Mouse (Mus musculus): ENCODE data around the gene Il27ra. TPM values are rescaled to one million over a fixed set of nuclear protein-coding genes. Genes with fewer than 3 reads are reported as not detected.

Gene Il27ra
- polyA plus RNA-seq, 1 experiment from 2014 or later: 0.23 TPM

DNA sequence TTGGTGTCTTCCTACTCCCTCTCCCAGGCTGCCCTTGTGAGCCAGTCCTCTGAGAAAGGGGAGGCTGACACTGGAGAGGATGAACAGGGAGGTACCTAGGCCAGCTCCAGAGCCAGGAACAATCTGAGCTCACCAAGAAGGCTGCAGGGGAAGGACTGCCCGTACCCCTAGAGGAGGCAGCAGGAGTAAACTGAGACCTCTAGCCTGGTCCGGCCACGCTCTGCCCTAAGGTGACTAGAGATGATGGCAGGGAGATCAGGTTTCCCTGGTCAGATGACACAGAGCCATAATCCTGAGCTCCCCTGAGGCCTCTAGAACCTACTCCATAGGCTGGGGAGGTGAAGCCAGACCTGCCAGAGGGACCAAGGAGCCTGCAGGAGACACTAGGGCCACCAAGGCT lies 34.5 kb upstream of the Il27ra start:
- Histone ChIP-seq H3K4me3 (ENCODE audit: low read depth, low read length) (no peak overlapping the region), H3K9me3 (ENCODE audit: control insufficient read depth, low read length) (no peaks in the 10 kb centered on the region), H3K36me3 (ENCODE audit: control insufficient read depth, insufficient read depth, low read length) (no peaks in the 10 kb centered on the region), H3K4me1 (ENCODE audit: control insufficient read depth, insufficient read depth, low read length) (peaks cover 8% of the 10 kb centered on the region), H3K9ac (ENCODE audit: low read length) (no peak overlapping the region), H3K4me2 (no peak overlapping the region), H3K27me3 (ENCODE audit: control insufficient read depth, insufficient read depth, low read length) (no peaks in the 10 kb centered on the region), H3K27ac (ENCODE audit: low read depth, low read length) (no peak overlapping the region)
- no peak for DNase-seq (ENCODE audit: low spot score, missing footprints)
- 84% methylated on average over 3 of the region's 3 CpGs for WGBS
- ATAC-seq (ENCODE audit: low FRiP score): no peak

DNA sequence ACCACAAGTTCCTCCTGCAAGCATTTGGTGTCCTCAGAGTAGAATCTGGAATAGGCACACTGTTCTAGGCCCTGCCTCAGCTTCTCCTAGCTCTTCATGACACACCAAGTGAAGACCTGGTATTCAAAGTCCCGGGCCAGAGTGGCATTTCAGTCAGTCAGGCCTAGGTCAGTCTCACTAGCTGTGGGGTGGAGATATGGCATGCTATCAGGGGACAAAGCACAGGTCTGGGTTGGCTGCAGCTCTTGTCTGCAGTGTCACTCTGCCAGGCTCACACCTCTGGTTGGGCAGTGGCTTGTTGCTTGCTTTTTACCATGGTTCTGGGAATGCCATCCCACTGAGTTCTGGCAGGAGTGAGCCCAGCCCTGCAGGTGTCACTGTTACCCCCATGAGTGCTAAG lies 34.0 kb upstream of the Il27ra start:
- H3K27ac ChIP-seq (ENCODE audit: low read depth, low read length): no peak overlapping the region
- DNase-seq (ENCODE audit: low spot score, missing footprints) (no peak), ATAC-seq (ENCODE audit: low FRiP score) (no peak)
- peaks cover 8% of the 10 kb centered on the region for H3K4me1 ChIP-seq (ENCODE audit: control insufficient read depth, insufficient read depth, low read length)
- H3K4me3 ChIP-seq (ENCODE audit: low read depth, low read length): no peak overlapping the region
- 97% methylated on average over 1 of the region's 1 CpGs for WGBS
- H3K27me3 ChIP-seq (ENCODE audit: control insufficient read depth, insufficient read depth, low read length): no peaks in the 10 kb centered on the region
- H3K9ac ChIP-seq (ENCODE audit: low read length): no peak overlapping the region
- no peaks in the 10 kb centered on the region for H3K9me3 ChIP-seq (ENCODE audit: control insufficient read depth, low read length)
- no peak overlapping the region for H3K4me2 ChIP-seq
- no peaks in the 10 kb centered on the region for H3K36me3 ChIP-seq (ENCODE audit: control insufficient read depth, insufficient read depth, low read length)

DNA sequence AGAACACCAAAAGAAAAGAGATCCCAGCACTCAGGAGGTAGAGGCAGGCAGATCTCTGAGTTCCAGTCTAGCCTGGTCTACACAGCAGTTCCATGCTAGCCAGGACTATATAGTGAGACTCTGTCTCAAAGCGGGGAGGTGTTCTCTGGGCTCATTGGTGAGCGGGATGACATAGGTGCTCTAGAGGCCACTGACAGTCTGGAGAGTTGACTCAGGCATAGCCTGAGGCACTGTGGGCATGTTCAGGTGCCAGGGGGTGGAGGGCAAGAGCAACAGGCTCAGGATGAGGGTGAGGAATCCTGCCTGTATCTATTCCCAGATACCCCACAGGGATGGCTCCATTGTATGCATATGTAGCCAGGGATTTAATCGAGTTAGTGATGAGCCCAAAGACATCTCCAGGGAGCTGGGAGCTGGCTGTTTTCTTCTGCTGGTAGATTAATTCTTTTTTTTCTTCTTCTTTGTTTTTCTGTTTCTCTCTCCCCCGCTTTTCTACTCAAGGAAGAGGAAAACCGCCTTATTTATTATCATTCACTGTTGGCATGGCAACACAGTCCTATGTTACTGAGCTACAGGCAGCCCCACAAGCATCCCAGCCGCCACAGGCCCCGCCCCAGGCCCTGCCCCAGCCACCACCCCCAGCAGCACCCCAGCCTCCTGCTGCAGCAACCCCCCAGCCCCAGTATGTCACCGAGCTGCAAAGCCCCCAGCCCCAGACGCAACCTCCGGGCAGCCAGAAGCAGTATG lies 31.0 kb upstream of the Il27ra start:
- ATAC-seq (ENCODE audit: low FRiP score) (peak; percentile 48; the same call in 1 of the 2 replicates), DNase-seq (ENCODE audit: low spot score, missing footprints) (no peak)
- Histone ChIP-seq H3K27me3 (ENCODE audit: control insufficient read depth, insufficient read depth, low read length) (no peaks in the 10 kb centered on the region), H3K4me3 (ENCODE audit: low read depth, low read length) (no peak overlapping the region), H3K4me2 (no peak overlapping the region), H3K4me1 (ENCODE audit: control insufficient read depth, insufficient read depth, low read length) (peaks cover 18% of the 10 kb centered on the region), H3K9ac (ENCODE audit: low read length) (peak overlapping the region; percentile 1; the same call in 1 of the 2 replicates), H3K9me3 (ENCODE audit: control insufficient read depth, low read length) (no peaks in the 10 kb centered on the region), H3K36me3 (ENCODE audit: control insufficient read depth, insufficient read depth, low read length) (no peaks in the 10 kb centered on the region), H3K27ac (ENCODE audit: low read depth, low read length) (no peak overlapping the region)
- WGBS: 37% methylated on average over 10 of the region's 10 CpGs

DNA sequence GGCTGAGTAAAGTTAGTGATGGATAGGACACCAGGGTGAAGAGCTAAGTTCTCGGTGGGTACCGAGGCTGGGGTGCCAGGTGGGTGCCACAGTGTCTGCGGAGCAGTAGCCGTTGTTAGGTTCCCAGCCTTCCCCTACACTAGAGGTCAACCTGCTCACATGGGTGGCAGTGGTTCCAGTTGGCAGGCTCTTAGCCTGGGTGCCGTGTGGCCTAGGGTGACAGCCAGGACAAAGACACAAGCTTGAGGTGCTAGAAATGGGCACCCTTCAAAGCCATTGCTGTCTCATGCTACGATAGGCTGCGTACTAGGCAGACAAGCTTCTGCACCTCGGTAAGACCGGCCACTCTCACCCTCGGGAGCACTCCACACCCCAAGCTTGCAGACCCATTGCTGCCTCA lies 29.9 kb upstream of the Il27ra start:
- no peak for ATAC-seq (ENCODE audit: low FRiP score)
- Histone ChIP-seq H3K27me3 (ENCODE audit: control insufficient read depth, insufficient read depth, low read length) (no peaks in the 10 kb centered on the region), H3K27ac (ENCODE audit: low read depth, low read length) (no peak overlapping the region), H3K36me3 (ENCODE audit: control insufficient read depth, insufficient read depth, low read length) (no peaks in the 10 kb centered on the region), H3K9me3 (ENCODE audit: control insufficient read depth, low read length) (no peaks in the 10 kb centered on the region), H3K4me3 (ENCODE audit: low read depth, low read length) (no peak overlapping the region), H3K4me2 (no peak overlapping the region), H3K4me1 (ENCODE audit: control insufficient read depth, insufficient read depth, low read length) (peaks cover 23% of the 10 kb centered on the region), H3K9ac (ENCODE audit: low read length) (no peak overlapping the region)
- WGBS: 85% methylated on average over 10 of the region's 10 CpGs
- no peak for DNase-seq (ENCODE audit: low spot score, missing footprints)

DNA sequence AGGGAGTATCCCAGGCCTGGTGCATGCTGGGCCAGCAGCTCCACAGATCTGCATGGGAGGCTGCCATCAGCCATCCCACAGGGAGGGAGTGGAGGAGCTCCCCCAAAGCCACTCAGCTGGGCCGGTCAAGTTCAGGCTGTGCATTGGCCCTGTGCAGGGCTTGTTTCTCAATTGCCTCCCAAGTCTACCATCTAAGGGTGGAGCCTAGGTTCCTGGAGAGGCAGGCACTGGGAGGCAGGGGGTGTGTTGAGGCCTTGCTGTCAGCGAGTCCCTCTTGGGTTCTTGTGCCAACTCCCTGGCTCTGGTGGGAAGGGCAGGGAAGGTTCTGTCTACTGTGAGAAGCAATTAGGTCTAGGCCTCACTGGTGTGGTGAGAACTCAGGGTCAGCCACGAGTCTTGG lies 29.5 kb upstream of the Il27ra start:
- peaks cover 23% of the 10 kb centered on the region for H3K4me1 ChIP-seq (ENCODE audit: control insufficient read depth, insufficient read depth, low read length)
- H3K4me2 ChIP-seq: no peak overlapping the region
- no peak overlapping the region for H3K4me3 ChIP-seq (ENCODE audit: low read depth, low read length)
- H3K9ac ChIP-seq (ENCODE audit: low read length): no peak overlapping the region
- no peaks in the 10 kb centered on the region for H3K9me3 ChIP-seq (ENCODE audit: control insufficient read depth, low read length)
- H3K27ac ChIP-seq (ENCODE audit: low read depth, low read length): no peak overlapping the region
- DNase-seq (ENCODE audit: low spot score, missing footprints) (no peak), ATAC-seq (ENCODE audit: low FRiP score) (no peak)
- no peaks in the 10 kb centered on the region for H3K36me3 ChIP-seq (ENCODE audit: control insufficient read depth, insufficient read depth, low read length)
- H3K27me3 ChIP-seq (ENCODE audit: control insufficient read depth, insufficient read depth, low read length): no peaks in the 10 kb centered on the region
- 74% methylated on average over 3 of the region's 3 CpGs for WGBS

DNA sequence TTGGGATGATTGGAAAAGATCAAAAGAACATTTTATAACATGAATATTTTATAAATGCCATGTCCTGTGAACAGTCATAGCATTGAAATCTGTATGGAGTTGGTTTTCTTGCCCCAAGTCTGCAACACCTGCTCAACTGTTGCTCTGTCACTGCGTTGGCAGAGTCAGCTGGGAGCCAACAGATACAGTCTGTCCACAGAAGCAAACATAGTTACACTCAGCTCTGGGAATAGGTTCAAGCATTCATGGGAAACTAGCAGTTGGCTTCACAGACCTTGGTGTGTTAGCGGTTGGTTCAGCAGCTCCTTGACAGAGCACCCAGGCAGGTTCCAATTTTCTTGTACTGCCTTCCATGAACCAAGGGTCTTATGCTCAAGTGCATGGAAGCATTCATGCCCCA lies 28.3 kb upstream of the Il27ra start:
- H3K36me3 ChIP-seq (ENCODE audit: control insufficient read depth, insufficient read depth, low read length): no peaks in the 10 kb centered on the region
- H3K9ac ChIP-seq (ENCODE audit: low read length): no peak overlapping the region
- H3K4me2 ChIP-seq: no peak overlapping the region
- H3K4me3 ChIP-seq (ENCODE audit: low read depth, low read length): no peak overlapping the region
- no peaks in the 10 kb centered on the region for H3K27me3 ChIP-seq (ENCODE audit: control insufficient read depth, insufficient read depth, low read length)
- ATAC-seq (ENCODE audit: low FRiP score) (no peak), DNase-seq (ENCODE audit: low spot score, missing footprints) (no peak)
- H3K9me3 ChIP-seq (ENCODE audit: control insufficient read depth, low read length): no peaks in the 10 kb centered on the region
- no peak overlapping the region for H3K27ac ChIP-seq (ENCODE audit: low read depth, low read length)
- WGBS: 94% methylated on average over 2 of the region's 2 CpGs
- H3K4me1 ChIP-seq (ENCODE audit: control insufficient read depth, insufficient read depth, low read length): peaks cover 23% of the 10 kb centered on the region

DNA sequence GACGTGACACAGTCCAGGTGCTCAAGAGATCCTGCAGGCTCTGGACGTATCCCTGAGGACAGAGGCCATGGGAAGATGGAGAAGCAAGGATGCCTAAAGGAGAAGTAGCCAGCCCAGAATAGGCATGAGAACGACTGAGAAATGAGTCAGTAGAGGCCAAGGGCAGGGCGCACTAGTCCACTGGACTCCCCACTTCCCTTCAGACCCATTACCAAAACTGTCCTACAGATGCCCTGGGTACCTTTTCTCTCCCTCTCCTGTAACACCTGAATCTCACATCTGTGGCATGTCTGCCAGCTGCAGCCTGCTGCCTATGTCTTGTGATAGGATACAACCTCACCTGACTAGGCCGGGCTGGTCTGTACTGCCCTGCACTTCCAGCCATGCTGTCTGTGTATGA lies 27.9 kb upstream of the Il27ra start:
- no peak overlapping the region for H3K9ac ChIP-seq (ENCODE audit: low read length)
- DNase-seq (ENCODE audit: low spot score, missing footprints) (no peak), ATAC-seq (ENCODE audit: low FRiP score) (no peak)
- no peaks in the 10 kb centered on the region for H3K27me3 ChIP-seq (ENCODE audit: control insufficient read depth, insufficient read depth, low read length)
- peaks cover 23% of the 10 kb centered on the region for H3K4me1 ChIP-seq (ENCODE audit: control insufficient read depth, insufficient read depth, low read length)
- 85% methylated on average over 5 of the region's 5 CpGs for WGBS
- H3K4me2 ChIP-seq: no peak overlapping the region
- no peak overlapping the region for H3K27ac ChIP-seq (ENCODE audit: low read depth, low read length)
- H3K9me3 ChIP-seq (ENCODE audit: control insufficient read depth, low read length): no peaks in the 10 kb centered on the region
- no peaks in the 10 kb centered on the region for H3K36me3 ChIP-seq (ENCODE audit: control insufficient read depth, insufficient read depth, low read length)
- no peak overlapping the region for H3K4me3 ChIP-seq (ENCODE audit: low read depth, low read length)

DNA sequence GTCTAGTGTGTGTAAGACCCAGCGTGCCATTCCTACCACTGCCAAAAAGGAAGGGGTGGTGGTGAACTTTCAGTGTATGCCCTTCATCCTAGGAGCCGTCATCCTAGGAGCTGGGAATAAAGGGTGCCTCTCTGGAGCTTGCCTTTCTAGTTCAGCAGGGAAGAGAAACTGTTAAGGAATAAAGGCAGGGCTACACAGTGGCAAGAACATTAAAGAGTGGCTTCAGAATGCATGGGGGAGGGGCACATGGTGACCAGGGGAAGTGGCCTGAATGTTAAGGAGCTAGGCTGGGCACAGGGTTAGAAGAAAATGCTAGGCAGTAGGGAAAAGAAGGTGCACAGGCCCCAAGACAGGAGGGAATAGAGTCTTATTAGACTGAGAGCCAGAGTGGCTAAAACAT lies 27.4 kb upstream of the Il27ra start:
- DNase-seq (ENCODE audit: low spot score, missing footprints) (no peak), ATAC-seq (ENCODE audit: low FRiP score) (no peak)
- no peak overlapping the region for H3K4me2 ChIP-seq
- H3K27me3 ChIP-seq (ENCODE audit: control insufficient read depth, insufficient read depth, low read length): no peaks in the 10 kb centered on the region
- H3K9ac ChIP-seq (ENCODE audit: low read length): no peak overlapping the region
- H3K36me3 ChIP-seq (ENCODE audit: control insufficient read depth, insufficient read depth, low read length): no peaks in the 10 kb centered on the region
- no peak overlapping the region for H3K4me3 ChIP-seq (ENCODE audit: low read depth, low read length)
- no peaks in the 10 kb centered on the region for H3K9me3 ChIP-seq (ENCODE audit: control insufficient read depth, low read length)
- H3K4me1 ChIP-seq (ENCODE audit: control insufficient read depth, insufficient read depth, low read length): peaks cover 23% of the 10 kb centered on the region
- H3K27ac ChIP-seq (ENCODE audit: low read depth, low read length): no peak overlapping the region
- 64% methylated on average over 2 of the region's 2 CpGs for WGBS

DNA sequence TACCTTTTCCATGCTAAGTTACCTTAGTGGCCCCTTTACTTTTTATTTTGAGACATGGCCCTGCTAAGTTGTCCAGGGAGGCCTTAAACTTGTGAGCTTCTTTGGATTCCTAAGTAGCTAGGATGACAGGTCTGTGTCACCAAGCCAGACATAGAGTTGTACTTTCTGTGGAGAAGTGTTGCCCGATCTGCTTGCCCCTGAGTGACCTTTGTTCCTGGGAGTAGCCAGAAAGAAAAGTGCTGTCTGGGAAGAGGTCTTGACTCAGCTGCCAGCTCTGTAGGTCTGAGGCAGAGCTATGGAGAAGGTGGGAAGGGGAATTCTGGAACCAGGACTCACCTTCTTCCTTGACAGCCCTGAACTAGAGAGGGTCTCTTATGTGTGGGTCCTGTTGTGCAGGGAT lies 26.8 kb upstream of the Il27ra start:
- Histone ChIP-seq H3K4me3 (ENCODE audit: low read depth, low read length) (no peak overlapping the region), H3K27ac (ENCODE audit: low read depth, low read length) (no peak overlapping the region), H3K9ac (ENCODE audit: low read length) (no peak overlapping the region), H3K36me3 (ENCODE audit: control insufficient read depth, insufficient read depth, low read length) (no peaks in the 10 kb centered on the region), H3K4me2 (no peak overlapping the region), H3K9me3 (ENCODE audit: control insufficient read depth, low read length) (no peaks in the 10 kb centered on the region), H3K27me3 (ENCODE audit: control insufficient read depth, insufficient read depth, low read length) (no peaks in the 10 kb centered on the region), H3K4me1 (ENCODE audit: control insufficient read depth, insufficient read depth, low read length) (peaks cover 23% of the 10 kb centered on the region)
- no peak for DNase-seq (ENCODE audit: low spot score, missing footprints)
- ATAC-seq (ENCODE audit: low FRiP score): no peak
- WGBS: 55% methylated on average over 1 of the region's 1 CpGs

All from midbrain, embryonic 11.5 days (tissue).